Mouse (Mus musculus) forebrain, embryonic 16.5 days (tissue): ENCODE data around the gene Snd1. TPM values are rescaled to one million over a fixed set of nuclear protein-coding genes. Genes with fewer than 3 reads are reported as not detected.

Source experiments
- ATAC-seq: fragments of 200-750 bp; cut with Nextera tagmentation; 2 replicates; pipeline ENCODE4 v1.8.0; 2017; ENCODE audit warnings: mild to moderate bottlenecking, moderate library complexity
- H3K27ac ChIP-seq: fragments of 300-500 bp; sonication (generic); 2 replicates; pipeline ENCODE4 v1.5.1; 2014; ENCODE audit warnings: low read length, control low read depth
- H3K27me3 ChIP-seq: fragments of 300-500 bp; sonication (generic); replicated peaks from 2 replicates; pipeline ENCODE4 v1.6.1; 2014; ENCODE audit warnings: low read length; ENCODE audit not compliant: control insufficient read depth, insufficient read depth
- H3K36me3 ChIP-seq: fragments of 300-500 bp; sonication (generic); 2 replicates; pipeline ENCODE4 v1.6.1; 2014; ENCODE audit not compliant: control insufficient read depth, insufficient read depth
- H3K4me1 ChIP-seq: fragments of 300-500 bp; sonication (generic); replicated peaks from 2 replicates; pipeline ENCODE4 v1.6.1; 2014; ENCODE audit warnings: low read length; ENCODE audit not compliant: control insufficient read depth, insufficient read depth
- H3K4me2 ChIP-seq: fragments of 300-500 bp; sonication (generic); 2 replicates; pipeline ENCODE4 v1.6.1; 2014; ENCODE audit warnings: mild to moderate bottlenecking, low read length, control low read depth
- H3K4me3 ChIP-seq: fragments of 300-500 bp; sonication (generic); replicated peaks from 2 replicates; pipeline ENCODE4 v1.5.1; 2014; ENCODE audit warnings: mild to moderate bottlenecking, low read length, control low read depth
- H3K9ac ChIP-seq: fragments of 300-500 bp; sonication (generic); replicated peaks from 2 replicates; pipeline ENCODE4 v1.6.1; 2014; ENCODE audit warnings: low read depth, low read length, control low read depth
- H3K9me3 ChIP-seq: fragments of 300-500 bp; sonication (generic); 2 replicates; pipeline ENCODE4 v1.6.1; 2016; ENCODE audit warnings: low read length; ENCODE audit not compliant: control insufficient read depth
- WGBS: fragments of 180-500 bp; shearing (Covaris S2); extraction: QIAGEN DNeasy Blood & Tissue Kit; methylation state at CpG from one replicate; pipeline ENCODE4 v1.1.7; 2014; 5-methylcytosine and 5-hydroxymethylcytosine counted together
- polyA plus RNA-seq: library from polyadenylated mRNA; unstranded; fragments of >200 nt; fragmentation: Nextera tagmentation; extraction: Ambion mirVana; gene quantifications from 2 replicates; pipeline ENCODE4 v1.2.1, GENCODE M21; 2015

Gene Snd1
- polyA plus RNA-seq, 1 experiment from 2014 or later: 81.0 TPM

DNA sequence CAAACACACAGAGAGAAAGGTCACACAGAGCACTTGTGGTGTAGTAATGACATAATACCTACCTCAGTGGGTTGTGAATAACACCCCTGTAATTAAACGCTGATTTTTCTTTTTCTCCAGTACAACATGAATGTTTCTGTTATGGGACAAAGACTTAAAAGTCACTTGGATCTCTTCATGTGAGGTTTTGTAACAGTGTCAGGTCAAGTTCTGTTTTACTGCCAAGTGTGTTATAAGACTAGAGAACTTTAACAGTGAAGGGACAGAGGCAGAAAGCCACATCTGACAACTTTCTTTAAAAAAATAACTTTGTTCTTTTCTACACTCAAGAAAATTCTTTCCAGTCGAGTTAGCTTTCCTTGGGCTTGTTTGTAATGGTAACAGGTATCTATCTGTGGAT, 97.0 kb downstream of the Snd1 start:
- Histone ChIP-seq H3K27me3 (no peaks in the 10 kb centered on the region), H3K9ac (no peak overlapping the region), H3K36me3 (no peaks in the 10 kb centered on the region), H3K4me3 (no peak overlapping the region), H3K4me2 (no peak overlapping the region), H3K4me1 (peaks cover 8% of the 10 kb centered on the region), H3K27ac (no peak overlapping the region), H3K9me3 (no peaks in the 10 kb centered on the region)
- ATAC-seq: no peak
- WGBS: 79% methylated on average over 2 of the region's 2 CpGs

DNA sequence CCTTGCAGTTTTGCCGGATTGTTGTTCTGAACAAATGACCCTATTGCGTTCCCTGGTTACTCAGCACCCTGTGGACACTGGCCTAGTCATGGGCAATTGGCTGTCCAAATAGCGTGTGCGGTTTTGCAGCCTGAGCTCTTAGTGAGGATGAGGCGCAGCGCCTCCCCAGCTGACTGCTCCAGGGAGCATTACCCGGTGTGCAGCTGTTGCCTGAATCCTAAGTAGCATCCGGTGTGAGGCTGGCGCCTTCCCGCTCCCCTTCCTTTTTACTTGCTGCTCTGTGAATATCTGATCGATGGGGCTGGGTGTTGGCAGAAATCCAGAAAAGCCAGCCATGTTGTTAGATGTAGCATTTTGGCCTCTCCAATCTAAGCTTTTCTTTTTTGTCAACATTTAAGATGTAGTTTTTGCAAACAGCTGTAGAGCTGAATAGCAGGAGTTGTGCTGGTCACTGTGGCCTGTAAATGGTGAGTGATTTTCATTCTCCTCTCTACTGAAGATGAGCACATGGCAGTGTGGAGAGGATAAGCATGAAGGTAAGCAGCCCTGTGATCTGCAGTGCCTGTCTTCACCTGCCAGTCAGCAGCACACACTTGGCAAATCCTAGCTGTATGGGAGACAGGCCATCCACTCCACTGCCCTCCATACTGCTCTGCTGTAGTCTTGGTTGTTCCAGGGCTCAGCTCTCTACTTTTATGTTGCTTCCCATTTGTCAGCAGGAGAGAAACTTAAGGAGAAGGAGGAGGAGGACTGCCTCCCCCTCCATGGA, 98.2 kb downstream of the Snd1 start:
- ATAC-seq: peak; percentile 82
- H3K4me2 ChIP-seq: no peak overlapping the region

DNA sequence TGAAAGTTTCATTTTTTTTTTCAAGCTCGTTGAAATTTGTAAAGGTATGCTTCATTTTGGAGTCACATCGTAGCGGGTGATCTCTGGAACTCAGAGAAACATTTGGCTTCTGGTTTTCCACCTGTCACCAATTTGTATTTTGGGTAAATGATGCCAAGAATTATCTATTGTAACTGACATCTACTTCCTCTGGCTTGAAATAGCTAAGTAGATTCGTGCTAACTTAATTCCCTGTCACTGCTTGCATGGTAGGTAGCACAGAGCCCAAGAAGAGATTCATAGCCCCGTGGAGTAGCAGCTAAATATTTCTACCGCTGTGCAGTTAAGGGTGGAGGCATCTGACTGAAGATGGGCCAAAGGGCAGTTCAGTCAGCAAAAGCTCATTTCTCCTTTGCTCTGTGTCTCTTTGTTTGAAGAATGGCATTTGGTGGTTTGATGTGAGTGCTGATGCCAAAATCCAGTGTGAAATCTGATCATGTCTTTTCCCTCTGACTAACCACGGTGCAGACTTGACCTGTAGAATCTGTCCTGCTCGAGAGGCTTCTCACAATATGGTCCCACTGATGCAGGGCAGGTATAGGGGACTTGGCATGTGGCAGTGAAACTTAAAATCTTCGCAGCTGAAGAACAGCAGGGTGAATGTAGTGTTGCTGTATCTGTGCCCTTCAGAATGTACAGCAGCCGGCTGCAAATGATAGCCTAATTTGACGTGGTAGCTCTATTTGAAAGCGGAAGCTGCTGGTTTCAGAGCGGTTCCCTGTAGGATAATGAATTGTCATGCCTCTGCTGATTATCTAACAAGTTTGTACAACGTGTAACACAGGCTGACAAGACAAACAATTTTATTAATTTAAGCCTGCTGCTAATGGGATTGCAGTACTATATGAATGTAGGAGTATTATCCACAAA, 101.7 kb downstream of the Snd1 start:
- no peak overlapping the region for H3K4me3 ChIP-seq
- H3K4me2 ChIP-seq: no peak overlapping the region
- no peaks in the 10 kb centered on the region for H3K36me3 ChIP-seq
- 64% methylated on average over 14 of the region's 14 CpGs for WGBS
- H3K9me3 ChIP-seq: no peaks in the 10 kb centered on the region
- no peaks in the 10 kb centered on the region for H3K27me3 ChIP-seq
- H3K9ac ChIP-seq: no peak overlapping the region
- H3K27ac ChIP-seq: no peak overlapping the region
- no peak for ATAC-seq
- H3K4me1 ChIP-seq: peaks cover 8% of the 10 kb centered on the region

More for the DNA sequence above, 98.2 kb downstream of the Snd1 start:
- H3K9me3 ChIP-seq: no peaks in the 10 kb centered on the region
- H3K4me3 ChIP-seq: no peak overlapping the region
- no peaks in the 10 kb centered on the region for H3K36me3 ChIP-seq
- no peaks in the 10 kb centered on the region for H3K27me3 ChIP-seq
- peaks cover 8% of the 10 kb centered on the region for H3K4me1 ChIP-seq
- H3K27ac ChIP-seq: 0 out of 2 replicates have a peak overlapping the region, but pooled peaks have one; percentile 10
- 41% methylated on average over 11 of the region's 11 CpGs for WGBS
- H3K9ac ChIP-seq: no peak overlapping the region

DNA sequence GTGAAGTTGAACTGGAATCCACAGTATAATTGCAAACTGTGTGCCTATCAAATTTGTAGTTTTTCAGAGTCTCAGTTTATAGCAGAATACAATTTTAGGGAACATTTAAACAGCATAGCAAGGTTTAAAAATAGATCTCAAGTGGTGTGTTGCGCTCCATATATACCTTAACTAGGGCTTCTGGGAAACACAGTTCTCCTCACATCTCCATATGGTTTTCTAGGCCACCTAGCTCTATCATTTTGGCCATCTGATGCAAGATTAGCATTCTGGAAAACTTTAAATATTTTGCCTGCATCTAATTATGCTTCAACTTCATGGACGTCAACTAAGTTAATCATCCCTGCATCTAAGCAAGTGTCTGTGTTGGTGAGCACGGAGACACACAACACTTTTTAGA, 107.9 kb downstream of the Snd1 start:
- no peaks in the 10 kb centered on the region for H3K27me3 ChIP-seq
- 94% methylated on average over 3 of the region's 3 CpGs for WGBS
- no peaks in the 10 kb centered on the region for H3K36me3 ChIP-seq
- no peak overlapping the region for H3K27ac ChIP-seq
- no peak overlapping the region for H3K4me2 ChIP-seq
- ATAC-seq: no peak
- H3K9ac ChIP-seq: no peak overlapping the region
- H3K9me3 ChIP-seq: no peaks in the 10 kb centered on the region
- no peaks in the 10 kb centered on the region for H3K4me1 ChIP-seq
- no peak overlapping the region for H3K4me3 ChIP-seq

DNA sequence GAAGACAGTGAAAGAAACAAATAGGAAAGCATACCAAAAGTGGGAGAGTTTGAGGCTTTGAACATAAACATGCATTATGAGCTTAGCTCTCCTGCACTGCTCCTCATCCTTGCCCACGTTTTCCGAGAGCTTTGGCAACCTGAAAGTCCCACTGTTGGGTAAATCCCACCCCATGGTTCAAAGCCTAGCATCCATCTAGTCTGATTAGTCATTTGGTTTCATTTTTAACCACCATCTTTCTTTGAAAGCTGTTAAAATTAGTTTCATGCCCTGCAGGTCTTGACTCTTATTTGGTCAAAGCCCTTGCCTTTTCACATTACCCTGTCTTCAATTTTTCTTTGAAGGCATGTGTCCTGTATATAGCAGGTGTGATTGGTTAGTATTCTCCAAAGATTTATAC, 108.5 kb downstream of the Snd1 start:
- Histone ChIP-seq H3K36me3 (no peaks in the 10 kb centered on the region), H3K4me1 (no peaks in the 10 kb centered on the region), H3K4me3 (no peak overlapping the region), H3K9me3 (no peaks in the 10 kb centered on the region), H3K27ac (no peak overlapping the region), H3K4me2 (no peak overlapping the region), H3K27me3 (no peaks in the 10 kb centered on the region), H3K9ac (no peak overlapping the region)
- no peak for ATAC-seq
- 90% methylated on average over 2 of the region's 2 CpGs for WGBS

DNA sequence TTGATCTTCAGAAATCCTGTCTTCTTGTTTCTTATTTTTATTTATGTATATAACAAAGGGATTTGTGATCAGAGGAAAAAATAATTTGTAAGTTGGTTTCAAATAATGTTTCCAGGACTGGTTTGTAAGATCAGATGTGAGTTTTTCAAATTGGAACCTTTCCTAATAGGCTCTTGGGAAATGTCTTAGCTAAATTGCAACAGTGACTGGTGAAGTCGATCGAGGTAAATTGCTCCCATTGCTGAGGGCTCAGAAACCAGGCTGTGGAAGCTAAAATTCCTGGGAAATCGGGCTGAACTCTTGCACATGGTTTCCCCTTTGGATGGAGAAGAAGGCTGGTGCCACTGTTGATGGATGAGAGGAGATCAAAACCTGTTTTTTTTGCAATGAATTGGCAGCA, 111.9 kb downstream of the Snd1 start:
- Histone ChIP-seq H3K9ac (no peak overlapping the region), H3K4me1 (no peaks in the 10 kb centered on the region; the same call in 1 of the 2 replicates), H3K27me3 (no peaks in the 10 kb centered on the region), H3K4me2 (no peak overlapping the region), H3K4me3 (no peak overlapping the region), H3K27ac (no peak overlapping the region), H3K9me3 (no peaks in the 10 kb centered on the region), H3K36me3 (no peaks in the 10 kb centered on the region)
- 87% methylated on average over 3 of the region's 3 CpGs for WGBS
- ATAC-seq: no peak

DNA sequence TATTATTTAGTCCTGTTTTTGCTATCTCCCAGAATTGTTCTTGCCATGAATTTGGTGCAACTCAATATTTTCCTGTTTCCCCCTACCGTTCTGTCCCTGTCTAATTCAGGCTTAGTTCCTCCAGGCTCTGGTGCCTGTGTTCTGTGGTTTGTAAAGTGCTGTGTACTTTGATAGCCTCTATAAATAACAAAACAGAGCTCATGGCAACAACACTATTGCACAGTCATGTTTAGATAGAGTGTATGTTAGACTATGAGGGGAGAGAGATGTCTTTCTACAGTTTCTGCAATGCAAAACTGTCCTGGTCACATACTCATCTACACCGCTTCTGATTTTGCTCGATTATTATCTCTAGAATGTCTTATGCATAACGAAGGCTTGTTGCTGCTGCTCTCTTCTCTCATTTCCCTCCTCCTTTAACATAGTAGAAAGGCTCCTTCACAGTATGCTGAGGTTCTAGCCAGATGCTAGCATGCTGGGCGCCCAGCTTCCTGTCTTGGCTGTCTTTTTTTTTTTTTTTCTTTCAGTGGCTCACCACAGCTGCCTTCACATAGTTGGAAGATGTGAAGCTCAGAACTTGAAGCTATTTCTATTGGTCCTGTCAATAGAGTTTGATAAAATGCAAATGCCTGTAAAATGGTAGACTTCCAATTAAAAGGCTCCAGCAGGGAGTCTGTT, 113.7 kb downstream of the Snd1 start:
- Histone ChIP-seq H3K4me1 (no peaks in the 10 kb centered on the region; the same call in 1 of the 2 replicates), H3K27me3 (no peaks in the 10 kb centered on the region), H3K9ac (no peak overlapping the region), H3K4me2 (no peak overlapping the region), H3K4me3 (no peak overlapping the region), H3K9me3 (no peaks in the 10 kb centered on the region), H3K36me3 (no peaks in the 10 kb centered on the region), H3K27ac (no peak overlapping the region)
- ATAC-seq: no peak
- WGBS: 60% methylated on average over 5 of the region's 5 CpGs

DNA sequence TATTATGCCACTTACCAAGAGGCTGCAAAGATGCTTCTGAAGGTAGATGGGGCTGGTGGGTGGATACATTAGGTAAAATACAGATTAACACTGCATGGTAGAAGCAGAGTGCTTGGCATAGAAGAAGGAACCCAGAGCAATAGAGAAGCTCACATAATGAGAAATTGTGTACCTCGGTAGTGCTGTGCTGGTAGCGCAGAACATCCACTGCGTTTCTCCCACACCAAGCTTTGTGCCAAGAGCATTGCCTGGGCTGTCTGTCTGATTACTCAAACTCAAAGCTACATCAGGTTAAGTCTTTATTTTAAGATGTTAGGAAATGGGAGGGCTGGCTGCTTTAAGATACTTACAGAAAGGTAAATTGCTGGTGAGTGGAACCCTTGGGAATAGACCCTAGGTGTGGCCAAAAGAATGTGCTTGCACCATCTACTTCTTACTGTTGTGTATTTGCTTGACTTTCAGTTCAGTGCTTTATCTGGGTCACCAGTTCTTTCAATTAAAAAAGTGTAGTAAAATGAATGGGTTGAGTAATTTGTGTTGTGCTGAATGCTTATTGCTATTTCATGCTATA, 117.5 kb downstream of the Snd1 start:
- 73% methylated on average over 3 of the region's 3 CpGs for whole genome bisulfite sequencing
- Histone ChIP-seq H3K9me3 (no peaks in the 10 kb centered on the region), H3K4me2 (no peak overlapping the region), H3K4me1 (no peaks in the 10 kb centered on the region; the same call in 1 of the 2 replicates), H3K27ac (no peak overlapping the region), H3K36me3 (no peaks in the 10 kb centered on the region), H3K9ac (no peak overlapping the region), H3K4me3 (no peak overlapping the region), H3K27me3 (no peaks in the 10 kb centered on the region)
- no peak for ATAC-seq

DNA sequence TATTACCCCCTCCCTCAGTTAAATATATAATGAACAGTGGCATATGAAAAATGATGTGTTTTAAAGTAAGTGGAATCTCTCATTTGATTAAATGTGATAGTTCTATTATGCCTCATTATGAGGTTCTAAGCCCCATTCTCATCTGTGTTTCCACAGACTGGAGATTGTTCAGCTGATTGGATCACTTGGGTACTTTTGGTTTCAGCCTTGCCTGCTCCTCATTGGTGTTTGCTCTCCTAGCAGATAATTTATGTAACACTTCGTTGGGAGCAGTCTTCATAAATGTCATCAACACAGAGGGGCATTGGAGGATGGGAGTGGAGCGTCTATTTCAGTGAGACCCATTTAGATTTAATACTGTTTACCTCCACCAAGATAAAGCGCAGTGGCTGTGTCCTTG, 118.8 kb downstream of the Snd1 start:
- ATAC-seq: no peak
- Histone ChIP-seq H3K27me3 (no peaks in the 10 kb centered on the region), H3K27ac (no peak overlapping the region), H3K9ac (no peak overlapping the region), H3K4me2 (no peak overlapping the region), H3K4me1 (no peaks in the 10 kb centered on the region; the same call in 1 of the 2 replicates), H3K9me3 (no peaks in the 10 kb centered on the region), H3K4me3 (no peak overlapping the region), H3K36me3 (no peaks in the 10 kb centered on the region)
- 91% methylated on average over 3 of the region's 3 CpGs for WGBS
